Mouse (Mus musculus): Measurements from ENCODE around the gene Vmn1r194.
"Not testable (repeated sequence)": the region's sequence is repeated elsewhere in the genome, so short reads cannot be mapped to it uniquely, and the experiment has no call there.

The Vmn1r194 gene

GRCm38 (mm10) chr13:22243915-22244314 lies at the start of gene Vmn1r194:
Gene Vmn1r194, plus strand, starts transcription at chr13:22244215.
- no peak for DNase-seq (ENCODE audit: low read depth)

DNA sequence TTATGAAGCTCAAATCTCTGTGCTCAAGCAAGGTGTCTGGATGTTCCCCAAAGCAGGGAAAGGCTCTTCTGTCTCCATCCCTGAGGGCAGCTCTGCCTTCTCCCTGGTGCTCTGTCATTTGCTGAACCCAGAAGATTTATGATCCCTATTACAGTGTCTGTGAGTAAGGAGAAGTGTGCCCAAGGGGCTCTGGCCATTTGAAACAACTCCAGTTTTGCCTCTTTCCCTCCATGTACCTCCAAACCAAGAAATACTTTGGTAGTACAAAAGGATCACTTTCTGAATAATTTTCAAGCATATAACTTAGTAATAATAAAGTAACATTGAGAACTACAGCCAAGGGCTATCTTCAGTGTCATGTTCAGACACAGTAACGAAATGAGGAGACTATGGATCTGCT lies 21.0 kb upstream of the Vmn1r194 start, which contains the start of gene Vmn1r193:
TSS of gene Vmn1r193 (minus strand) at position 101 of the 400 bp plus-strand sequence.
- not testable (repeated sequence) for DNase-seq (ENCODE audit: low read depth)

DNA sequence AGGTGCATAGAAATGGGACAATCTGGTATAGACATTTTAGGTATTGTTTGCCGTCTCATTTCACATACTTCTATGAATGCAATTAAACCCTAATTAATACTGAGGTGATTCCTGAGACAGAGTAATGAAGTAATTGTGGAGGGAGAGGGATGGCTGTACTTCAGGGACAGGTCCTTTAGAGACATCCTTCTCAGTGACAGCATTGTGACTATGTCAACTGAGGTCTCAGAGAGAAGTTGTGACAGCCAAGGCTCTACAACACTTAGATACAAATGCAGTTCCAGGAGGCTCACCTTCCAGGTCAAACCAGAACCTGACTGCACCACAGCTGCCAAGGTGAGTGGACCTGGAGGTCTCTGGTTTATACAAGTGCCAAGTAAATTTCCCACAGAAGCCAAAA lies 26.2 kb downstream of the Vmn1r194 start, which contains the start of gene Vmn1r195:
TSS of gene Vmn1r195 (plus strand) at position 301 of the 400 bp plus-strand sequence.
- not testable (repeated sequence) for DNase-seq (ENCODE audit: low read depth)

DNA sequence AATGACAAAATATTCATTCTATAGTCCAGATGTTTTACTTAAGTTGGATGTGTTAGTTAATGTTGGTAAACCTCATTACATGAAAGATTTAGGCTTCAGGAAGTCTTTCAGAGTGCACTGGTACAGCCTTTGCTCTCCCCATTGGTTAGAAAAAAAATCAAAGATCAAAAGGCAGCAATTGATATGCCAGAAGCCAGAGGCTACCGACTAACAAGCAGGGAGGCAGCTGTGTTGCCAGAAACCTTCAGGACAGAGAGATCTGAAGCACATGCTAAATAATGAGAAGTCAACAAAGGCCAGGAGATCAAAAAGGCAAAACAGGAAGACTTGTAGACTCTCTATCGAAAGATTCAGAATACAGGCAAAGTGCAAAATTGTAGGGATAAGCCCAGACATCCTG lies 27.7 kb downstream of the Vmn1r194 start:
- DNase-seq (ENCODE audit: low read depth), result no peak

DNA sequence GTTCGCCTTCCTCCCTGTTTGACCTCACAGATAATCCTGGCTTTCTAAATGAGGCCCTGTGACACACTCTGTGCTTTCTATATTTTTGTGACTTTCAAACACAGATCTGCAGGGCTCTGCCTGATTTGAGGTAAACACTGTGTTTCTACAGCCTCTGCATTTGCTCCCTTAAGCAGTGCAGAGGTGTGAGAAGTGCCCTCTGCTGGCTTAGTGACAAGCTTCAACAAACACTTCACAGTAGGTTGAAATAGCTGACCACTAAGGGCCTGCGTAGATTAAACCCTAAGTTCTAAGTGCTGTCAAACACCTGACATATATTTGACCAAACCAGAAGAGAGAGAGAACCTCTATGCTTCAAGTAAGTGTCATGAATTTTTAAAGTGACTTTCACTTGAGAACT lies 40.6 kb downstream of the Vmn1r194 start:
- DNase-seq (ENCODE audit: low read depth), result no peak

DNA sequence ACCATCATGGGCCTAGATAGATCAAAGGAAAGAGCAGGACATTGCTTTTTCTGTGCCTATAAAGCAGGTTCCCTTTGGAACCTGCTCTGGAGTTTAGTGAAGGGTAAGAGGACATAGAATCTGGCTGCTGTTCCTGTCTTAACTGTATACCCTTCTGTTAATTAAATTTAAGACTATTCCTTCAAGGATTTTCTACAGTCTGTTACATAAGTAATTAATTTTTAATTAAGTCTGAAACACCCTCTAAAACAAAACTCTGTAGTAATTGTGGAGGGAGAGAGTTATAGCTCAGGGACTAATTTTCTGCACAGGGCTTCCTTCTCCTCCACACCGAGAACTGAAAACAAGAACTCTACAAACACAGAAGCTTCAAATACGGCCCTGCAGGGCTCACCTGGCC lies 45.6 kb downstream of the Vmn1r194 start, which contains the start of gene Vmn1r196:
TSS of gene Vmn1r196 (plus strand) at position 301 of the 400 bp plus-strand sequence.
- DNase-seq (ENCODE audit: low read depth), result no peak
